Mouse (Mus musculus) forebrain, embryonic 11.5 days (tissue): ENCODE data around the gene Cmtm3. TPM values are rescaled to one million over a fixed set of nuclear protein-coding genes. Genes with fewer than 3 reads are reported as not detected.

ENCODE experiments used
- ATAC-seq: fragments of 200-750 bp; cut with Nextera tagmentation; replicated peaks from 2 replicates; pipeline ENCODE4 v1.8.0; 2017; ENCODE audit warnings: moderate TSS enrichment; ENCODE audit not compliant: low FRiP score
- DNase-seq: peaks from one replicate; pipeline ENCODE4 v3.0.0-alpha.2; 2017; ENCODE audit warnings: low spot score
- H3K27ac ChIP-seq: fragments of 300-500 bp; sonication (generic); 2 replicates; pipeline ENCODE4 v1.5.1; 2014; ENCODE audit warnings: low read depth, low read length
- H3K27me3 ChIP-seq: fragments of 300-500 bp; sonication (generic); 2 replicates; pipeline ENCODE4 v1.6.1; 2014; ENCODE audit warnings: mild to moderate bottlenecking, low read length, mixed read lengths; ENCODE audit not compliant: control insufficient read depth, insufficient read depth
- H3K36me3 ChIP-seq: fragments of 300-500 bp; sonication (generic); 2 replicates; pipeline ENCODE4 v1.6.1; 2014; ENCODE audit warnings: mild to moderate bottlenecking, low read length, moderate library complexity, mixed read lengths; ENCODE audit not compliant: control insufficient read depth, insufficient read depth
- H3K4me1 ChIP-seq: fragments of 300-500 bp; sonication (generic); replicated peaks from 2 replicates; pipeline ENCODE4 v1.6.1; 2014; ENCODE audit warnings: low read length, mixed read lengths; ENCODE audit not compliant: control insufficient read depth, insufficient read depth
- H3K4me2 ChIP-seq: fragments of 300-500 bp; sonication (generic); 2 replicates; pipeline ENCODE4 v1.6.1; 2014; ENCODE audit warnings: low read depth, mild to moderate bottlenecking, low read length, moderate library complexity, mixed read lengths; ENCODE audit not compliant: severe bottlenecking
- H3K4me3 ChIP-seq: fragments of 300-500 bp; sonication (generic); 2 replicates; pipeline ENCODE4 v1.5.1; 2014; ENCODE audit warnings: low read depth, low read length
- H3K9ac ChIP-seq: fragments of 300-500 bp; sonication (generic); 2 replicates; pipeline ENCODE4 v1.6.1; 2014; ENCODE audit warnings: low read length
- H3K9me3 ChIP-seq: fragments of 300-500 bp; sonication (generic); 2 replicates; pipeline ENCODE4 v1.6.1; 2016; ENCODE audit warnings: low read length, mixed read lengths; ENCODE audit not compliant: control insufficient read depth
- WGBS: fragments of 180-500 bp; shearing (Covaris S2); extraction: QIAGEN DNeasy Blood & Tissue Kit; methylation state at CpG from one replicate; pipeline ENCODE4 v1.1.7; 2014; 5-methylcytosine and 5-hydroxymethylcytosine counted together
- polyA plus RNA-seq: library from polyadenylated mRNA; unstranded; fragments of >200 nt; fragmentation: Nextera tagmentation; extraction: Ambion mirVana; gene quantifications from 2 replicates; pipeline ENCODE4 v1.2.1, GENCODE M21; 2014

Cmtm3 gene
- polyA plus RNA-seq, 1 experiment from 2014 or later, result 66.8 TPM

DNA sequence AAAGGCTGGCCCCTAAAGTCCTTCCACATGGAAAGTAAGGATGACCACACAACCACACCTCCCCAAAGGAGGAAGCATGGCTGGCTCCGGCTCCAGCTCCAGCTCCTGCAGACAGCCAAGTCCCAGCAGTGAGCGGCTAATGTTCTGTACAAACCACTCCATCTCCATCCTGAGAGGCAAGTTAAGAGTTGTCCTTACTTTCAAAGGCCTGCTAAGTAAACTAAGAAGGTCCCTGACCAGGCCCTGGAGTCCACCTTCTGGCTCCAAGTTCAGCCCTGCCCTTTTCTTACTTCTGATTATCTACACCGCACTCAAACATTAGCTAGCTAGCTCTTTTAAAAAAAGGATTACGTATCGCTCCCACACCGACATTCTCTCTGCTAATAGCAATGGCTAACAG is 54.6 kb downstream of the Cmtm3 start:
- 88% methylated on average over 6 of the region's 6 CpGs for WGBS
- no peak for ATAC-seq
- H3K9ac ChIP-seq, result no peak overlapping the region
- H3K4me3 ChIP-seq, result no peak overlapping the region
- H3K27ac ChIP-seq, result no peak overlapping the region
- no peaks in the 10 kb centered on the region for H3K36me3 ChIP-seq
- H3K4me2 ChIP-seq, result peak overlapping the region; percentile 97; the same call in 1 of the 2 replicates
- DNase-seq, result no peak
- H3K9me3 ChIP-seq, result no peaks in the 10 kb centered on the region
- peaks cover 9% of the 10 kb centered on the region for H3K4me1 ChIP-seq
- no peaks in the 10 kb centered on the region for H3K27me3 ChIP-seq

DNA sequence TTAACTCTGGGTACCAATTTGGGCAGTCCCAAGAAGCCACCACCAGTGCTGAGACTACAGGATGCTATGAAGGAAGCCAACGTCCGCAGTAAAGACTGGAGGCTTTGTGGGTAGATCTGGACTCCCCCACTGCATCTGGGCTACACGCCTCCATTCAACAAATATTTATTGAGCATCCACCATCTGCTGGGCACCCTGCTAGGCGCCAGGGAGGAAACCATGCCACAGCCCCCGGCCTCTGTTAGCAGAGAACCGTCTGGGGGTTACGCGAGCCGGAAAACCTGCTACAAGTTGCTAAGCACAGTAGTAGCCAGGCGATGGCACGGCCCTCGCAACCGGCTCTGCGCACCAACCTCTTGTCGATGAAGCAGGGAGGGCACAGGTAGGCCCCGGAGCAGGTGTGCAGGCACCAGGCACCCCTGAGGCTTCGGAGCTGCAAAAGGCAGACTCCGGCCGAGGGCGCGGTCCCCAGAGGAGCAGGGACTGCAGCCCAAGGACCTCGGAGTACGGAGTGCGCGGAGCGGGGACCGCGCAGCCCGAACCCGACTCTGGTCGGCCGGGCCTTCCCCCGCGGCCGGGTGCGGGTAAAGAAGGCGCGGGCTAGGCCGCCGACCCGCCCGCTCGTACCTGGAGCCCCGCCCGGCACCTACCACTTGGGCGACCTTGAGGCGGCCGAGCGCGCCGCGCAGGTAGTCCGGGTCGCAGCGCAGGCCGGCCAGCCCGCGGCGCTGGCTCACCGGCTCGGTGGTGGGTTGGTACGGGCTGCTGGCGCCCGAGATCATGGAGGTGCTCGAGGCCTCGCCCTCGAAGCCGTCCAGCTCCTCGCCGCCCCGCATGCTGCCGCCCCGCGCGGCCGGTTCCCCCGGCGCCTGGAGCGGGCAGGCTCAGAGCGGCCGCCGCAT is 55.8 kb downstream of the Cmtm3 start:
- H3K4me1 ChIP-seq, result peaks cover 9% of the 10 kb centered on the region
- peak overlapping the region; percentile 78 for H3K4me3 ChIP-seq
- peak overlapping the region; percentile 80 for H3K9ac ChIP-seq
- WGBS, result under 1% methylated on average over 80 of the region's 82 CpGs
- peak overlapping the region; percentile 18; the same call in 1 of the 2 replicates for H3K27ac ChIP-seq
- DNase-seq, result no peak
- H3K4me2 ChIP-seq, result peak overlapping the region; percentile 97
- peak; percentile 74 for ATAC-seq
- H3K36me3 ChIP-seq, result no peaks in the 10 kb centered on the region
- no peaks in the 10 kb centered on the region for H3K9me3 ChIP-seq
- H3K27me3 ChIP-seq, result no peaks in the 10 kb centered on the region

DNA sequence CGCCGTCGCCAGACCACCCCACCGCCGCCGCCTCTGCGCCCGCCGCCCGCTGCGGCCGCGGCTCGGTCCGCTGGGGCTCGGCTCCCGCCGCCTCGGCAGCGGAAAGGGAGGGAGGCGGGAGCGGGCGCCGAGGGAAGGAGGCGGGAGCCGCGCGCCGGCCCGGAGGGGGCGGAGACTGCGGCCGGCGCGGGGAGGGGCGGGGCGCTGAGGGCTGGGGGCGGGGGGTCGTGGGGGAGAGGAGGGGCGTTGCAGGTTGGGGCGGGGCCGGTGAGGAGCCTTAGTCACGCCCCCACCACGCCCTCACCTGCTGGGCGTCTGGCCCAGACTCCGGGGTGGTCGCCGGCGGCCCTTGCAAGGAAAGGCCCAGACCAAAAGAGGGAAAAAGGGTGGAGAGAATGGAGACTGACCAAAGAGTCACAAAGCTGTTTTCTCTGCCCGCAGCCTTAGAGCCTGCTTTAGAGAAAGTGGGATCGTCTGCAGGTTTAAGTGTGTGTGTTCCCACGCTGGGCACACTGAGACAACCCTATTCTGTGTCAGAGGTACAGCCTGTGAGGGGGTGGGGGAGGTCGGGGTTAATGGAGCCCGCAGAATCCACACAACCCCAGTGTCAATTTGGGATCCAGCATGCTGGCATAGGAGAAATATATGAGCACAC is 56.6 kb downstream of the Cmtm3 start, which contains the start of gene Cmtm4:
TSS of gene Cmtm4 (minus strand) at position 105 of the 655 bp plus-strand sequence.
- peak within 1 kb of the TSS; percentile 80 for H3K9ac ChIP-seq
- DNase-seq (peak; percentile 86), ATAC-seq (peak; percentile 82)
- H3K36me3 ChIP-seq, result no peaks in the 10 kb centered on the region
- no peaks in the 10 kb centered on the region for H3K9me3 ChIP-seq
- H3K27me3 ChIP-seq, result no peaks in the 10 kb centered on the region
- H3K4me2 ChIP-seq, result peak within 1 kb of the TSS; percentile 97
- WGBS, result 6% methylated on average over 18 of the region's 54 CpGs
- peak within 1 kb of the TSS; percentile 78 for H3K4me3 ChIP-seq
- H3K4me1 ChIP-seq, result peaks cover 9% of the 10 kb centered on the region
- peak within 1 kb of the TSS; percentile 18; the same call in 1 of the 2 replicates for H3K27ac ChIP-seq

Other genes starting within 250 kb of the Cmtm3 start
- 13.2 and 15.9 TPM in 2 replicates for gene Cdh5, start 237.8 kb upstream of the Cmtm3 start, polyA plus RNA-seq
- gene Bean1, start 169.0 kb upstream of the Cmtm3 start, polyA plus RNA-seq, result 0.16 and 0.19 TPM in 2 replicates
- 30.1 and 32.2 TPM in 2 replicates for gene Tk2, start 90.9 kb upstream of the Cmtm3 start, polyA plus RNA-seq
- gene Cklf, start 88.5 kb upstream of the Cmtm3 start, polyA plus RNA-seq, result 43.3 and 44.3 TPM in 2 replicates
- not detected in 2 replicates for gene Cmtm2a, start 46.2 kb upstream of the Cmtm3 start, polyA plus RNA-seq
- not detected in 2 replicates for gene Gm45711, start 29.3 kb upstream of the Cmtm3 start, polyA plus RNA-seq
- gene Cmtm1, start 29.3 kb upstream of the Cmtm3 start, polyA plus RNA-seq, result not detected in 2 replicates
- gene Gm11020, start 17.8 kb upstream of the Cmtm3 start, polyA plus RNA-seq, result not detected in 2 replicates
- not detected in 2 replicates for gene Cmtm2b, start 17.2 kb upstream of the Cmtm3 start, polyA plus RNA-seq
- gene Cmtm4, start 56.4 kb downstream of the Cmtm3 start, polyA plus RNA-seq, result 3.3 and 3.6 TPM in 2 replicates
- 101 and 105 TPM in 2 replicates for gene Dync1li2, start 103.6 kb downstream of the Cmtm3 start, polyA plus RNA-seq
- gene Terb1, start 170.5 kb downstream of the Cmtm3 start, polyA plus RNA-seq, result 0.15 and 0.17 TPM in 2 replicates
- gene Nae1, start 195.2 kb downstream of the Cmtm3 start, polyA plus RNA-seq, result 132 and 147 TPM in 2 replicates
- 0.63 and 0.79 TPM in 2 replicates for gene Car7, start 195.3 kb downstream of the Cmtm3 start, polyA plus RNA-seq